Mouse (Mus musculus): ENCODE measurements around the gene Usp53. TPM values are rescaled to one million over a fixed set of nuclear protein-coding genes. Genes with fewer than 3 reads are reported as not detected.

The Usp53 gene
- polyA plus RNA-seq, 1 experiment from 2014 or later: 3.0 TPM

Small RNAs within 50 kb of the gene (microRNA-seq; reads per million reads assigned to microRNA genes)
- gene Gm22066: not detected

Other genes starting within 250 kb of the Usp53 start
- 8.3 and 16.5 TPM in 2 replicates for gene Fabp2, start 89.4 kb downstream of the Usp53 start, polyA plus RNA-seq (2015; fragmentation: Nextera tagmentation; extraction: Ambion mirVana)
- not detected in 2 replicates for gene Gm10959, start 65.2 kb downstream of the Usp53 start, polyA plus RNA-seq (2015; fragmentation: Nextera tagmentation; extraction: Ambion mirVana)
- gene 1810037I17Rik, start 60.3 kb downstream of the Usp53 start, polyA plus RNA-seq (2015; fragmentation: Nextera tagmentation; extraction: Ambion mirVana): 67.1 and 91.3 TPM in 2 replicates
- 1.6 and 2.5 TPM in 2 replicates for gene Myoz2, start 50.5 kb upstream of the Usp53 start, polyA plus RNA-seq (2015; fragmentation: Nextera tagmentation; extraction: Ambion mirVana)